ENCODE assay signal across 27 mouse cellular contexts in genomic region chr16:36319286-36319685, GRCm38 (mm10). TPM values are rescaled to one million over a fixed set of nuclear protein-coding genes. Genes with fewer than 3 reads are reported as not detected.
"Had no signal": no experiment of that assay in that cellular context is flagged by ENCODE, and none has a peak within 500 bp of the region (broad histone marks: within the 10 kb centered on the region; RNA-seq: fewer than 3 reads in every experiment).

No protein-coding gene starts in this region.

- DNase-seq: kidney, postnatal 14 days; left cerebral cortex, postnatal 4 days; liver, embryonic 13.5 days; lung, adult 2 months; lung, postnatal 14 days; lung, postnatal 4 days; midbrain, embryonic 14.5 days; thymus, adult 18-20 months; thymus, postnatal 36 days had no signal

- H3K9me3 ChIP-seq: limb, embryonic 12.5 days; limb, embryonic 15.5 days; liver, embryonic 13.5 days had no signal

- H3K36me3 ChIP-seq: limb, embryonic 12.5 days; limb, embryonic 15.5 days; liver, embryonic 13.5 days had no signal

- H3K9ac ChIP-seq: limb, embryonic 12.5 days; limb, embryonic 15.5 days; liver, embryonic 13.5 days had no signal

- H3K4me1 ChIP-seq: limb, embryonic 12.5 days; limb, embryonic 15.5 days; liver, embryonic 13.5 days had no signal

- H3K4me2 ChIP-seq: limb, embryonic 12.5 days; limb, embryonic 15.5 days; liver, embryonic 13.5 days; midbrain, embryonic 11.5 days had no signal

- H3K27ac ChIP-seq: limb, embryonic 12.5 days; limb, embryonic 15.5 days; liver, embryonic 13.5 days had no signal

- H3K4me3 ChIP-seq: limb, embryonic 12.5 days; limb, embryonic 15.5 days; liver, embryonic 13.5 days had no signal

- H3K27me3 ChIP-seq: limb, embryonic 12.5 days; limb, embryonic 15.5 days; liver, embryonic 13.5 days had no signal

RNA-seq across cellular contexts. Expression of gene BC117090, which starts 14.8 kb away (rescaled TPM):
- total RNA-seq: layer of hippocampus, adult 18-20 months; layer of hippocampus, postnatal 14 days; left cerebral cortex, adult 8-10 months; left cerebral cortex, postnatal 14 days; left cerebral cortex, postnatal 4 days; megakaryocyte progenitor cell, adult 5-6 weeks; megakaryocyte-erythroid progenitor cell, adult 5-6 weeks; midbrain, postnatal 0 days had no signal
- polyA plus RNA-seq: intestine, embryonic 14.5 days; limb, embryonic 12.5 days; lung, adult 2 months; lung, embryonic 16.5 days; midbrain, embryonic 11.5 days; midbrain, embryonic 14.5 days; midbrain, postnatal 0 days; neural tube, embryonic 11.5 days; neural tube, embryonic 14.5 days; small intestine, adult 2 months; spleen, adult 2 months; testis, adult 2 months; urinary bladder, adult 2 months had no signal

RNA-seq across cellular contexts. Expression of gene Stfa1, which starts 42.5 kb away (rescaled TPM):
- total RNA-seq: layer of hippocampus, adult 18-20 months; layer of hippocampus, postnatal 14 days; left cerebral cortex, adult 8-10 months; left cerebral cortex, postnatal 14 days; left cerebral cortex, postnatal 4 days; megakaryocyte-erythroid progenitor cell, adult 5-6 weeks had no signal
- polyA plus RNA-seq: lung, adult 2 months; midbrain, embryonic 14.5 days; small intestine, adult 2 months; spleen, adult 2 months; testis, adult 2 months; urinary bladder, adult 2 months had no signal

RNA-seq across cellular contexts. Expression of gene BC100530, which starts 48.3 kb away (rescaled TPM):
- total RNA-seq: layer of hippocampus, adult 18-20 months; layer of hippocampus, postnatal 14 days; left cerebral cortex, adult 8-10 months; left cerebral cortex, postnatal 14 days; left cerebral cortex, postnatal 4 days; megakaryocyte-erythroid progenitor cell, adult 5-6 weeks had no signal
- polyA plus RNA-seq: lung, adult 2 months; neural tube, embryonic 14.5 days; small intestine, adult 2 months; spleen, adult 2 months; testis, adult 2 months; urinary bladder, adult 2 months had no signal
